Mouse (Mus musculus) stomach, embryonic 14.5 days (tissue): Measurements from ENCODE around the gene Unc5b. TPM values are rescaled to one million over a fixed set of nuclear protein-coding genes. Genes with fewer than 3 reads are reported as not detected.

ENCODE experiments used
- ATAC-seq: fragments of 200-750 bp; cut with Nextera tagmentation; 2 replicates; pipeline ENCODE4 v1.8.0; 2017; ENCODE audit warnings: low read depth, moderate TSS enrichment; ENCODE audit not compliant: insufficient number of reproducible peaks, insufficient read depth, low FRiP score
- H3K27ac ChIP-seq: fragments of 300-500 bp; sonication (generic); 2 replicates; pipeline ENCODE4 v1.5.1; 2014; ENCODE audit warnings: mild to moderate bottlenecking, low read length, moderate library complexity, mixed read lengths
- H3K27me3 ChIP-seq: fragments of 300-500 bp; sonication (generic); 2 replicates; pipeline ENCODE4 v1.6.1; 2014; ENCODE audit warnings: low read length, control low read depth, mixed read lengths; ENCODE audit not compliant: control insufficient read depth, insufficient read depth
- H3K36me3 ChIP-seq: fragments of 300-500 bp; sonication (generic); 2 replicates; pipeline ENCODE4 v1.6.1; 2014; ENCODE audit warnings: mild to moderate bottlenecking, control low read depth, low read length, moderate library complexity, mixed read lengths; ENCODE audit not compliant: control insufficient read depth, insufficient read depth
- H3K4me1 ChIP-seq: fragments of 300-500 bp; sonication (generic); 2 replicates; pipeline ENCODE4 v1.6.1; 2014; ENCODE audit warnings: low read length, control low read depth, mixed read lengths; ENCODE audit not compliant: control insufficient read depth, insufficient read depth
- H3K4me2 ChIP-seq: fragments of 300-500 bp; sonication (generic); replicated peaks from 2 replicates; pipeline ENCODE4 v1.6.1; 2014; ENCODE audit warnings: low read depth, low read length, control low read depth
- H3K4me3 ChIP-seq: fragments of 300-500 bp; sonication (generic); 2 replicates; pipeline ENCODE4 v1.5.1; 2014; ENCODE audit warnings: low read depth, low read length, control low read depth
- H3K9ac ChIP-seq: fragments of 300-500 bp; sonication (generic); replicated peaks from 2 replicates; pipeline ENCODE4 v1.6.1; 2014; ENCODE audit warnings: low read depth, mild to moderate bottlenecking, control low read depth, low read length, moderate library complexity, mixed read lengths
- H3K9me3 ChIP-seq: fragments of 300-500 bp; sonication (generic); 2 replicates; pipeline ENCODE4 v1.6.1; 2016; ENCODE audit warnings: low read depth, low read length, control low read depth; ENCODE audit not compliant: control insufficient read depth
- WGBS: fragments of 180-500 bp; shearing (Covaris S2); extraction: QIAGEN DNeasy Blood & Tissue Kit; methylation state at CpG from one replicate; pipeline ENCODE4 v1.1.7; 2014; 5-methylcytosine and 5-hydroxymethylcytosine counted together
- polyA plus RNA-seq: library from polyadenylated mRNA; unstranded; fragments of >200 nt; fragmentation: Nextera tagmentation; extraction: Ambion mirVana; gene quantifications from 2 replicates; pipeline ENCODE4 v1.2.1, GENCODE M21; 2014

Gene Unc5b
- polyA plus RNA-seq, 1 experiment from 2014 or later = 4.2 TPM

- Histone ChIP-seq H3K27me3 (no peaks in the 10 kb centered on the region), H3K36me3 (no peaks in the 10 kb centered on the region), H3K27ac (no peak overlapping the region), H3K9ac (no peak overlapping the region), H3K4me1 (no peaks in the 10 kb centered on the region), H3K4me2 (no peak overlapping the region), H3K4me3 (no peak overlapping the region), H3K9me3 (no peaks in the 10 kb centered on the region)
- 76% methylated on average over 7 of the region's 7 CpGs for WGBS
- ATAC-seq = no peak
Observed at GRCm38 (mm10) chr10:60767400-60767799, 64.0 kb downstream of the Unc5b start.

DNA sequence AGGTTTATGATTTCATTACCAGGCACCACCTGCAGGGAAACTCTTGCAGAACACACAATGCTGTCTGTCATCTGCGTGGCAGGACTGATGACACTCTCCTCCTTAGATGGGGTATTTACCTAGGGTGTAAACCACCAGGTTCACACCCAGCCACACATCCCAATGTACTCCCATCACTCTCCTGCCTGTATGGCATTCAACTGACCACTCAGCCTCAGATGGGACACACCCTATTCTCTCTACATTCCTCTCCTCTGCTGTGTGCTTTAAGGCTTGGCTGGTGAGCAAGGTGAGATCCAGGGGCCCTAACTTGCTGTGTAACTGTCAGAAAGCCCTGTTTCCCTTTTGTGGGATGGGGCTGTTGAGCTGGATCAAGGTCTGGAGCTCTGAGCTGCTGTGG is 69.3 kb downstream of the Unc5b start:
- no peak overlapping the region for H3K4me2 ChIP-seq
- no peak overlapping the region for H3K4me3 ChIP-seq
- no peak overlapping the region for H3K9ac ChIP-seq
- no peaks in the 10 kb centered on the region for H3K36me3 ChIP-seq
- H3K27ac ChIP-seq = no peak overlapping the region
- no peaks in the 10 kb centered on the region for H3K4me1 ChIP-seq
- H3K9me3 ChIP-seq = no peaks in the 10 kb centered on the region
- no peak for ATAC-seq
- H3K27me3 ChIP-seq = no peaks in the 10 kb centered on the region
- WGBS = 54% methylated on average over 1 of the region's 1 CpGs

GRCm38 (mm10) chr10:60760377-60760776 is 71.0 kb downstream of the Unc5b start:
- H3K4me1 ChIP-seq = no peaks in the 10 kb centered on the region
- H3K27me3 ChIP-seq = no peaks in the 10 kb centered on the region
- H3K4me3 ChIP-seq = no peak overlapping the region
- no peak overlapping the region for H3K9ac ChIP-seq
- no peaks in the 10 kb centered on the region; the same call in 1 of the 2 replicates for H3K9me3 ChIP-seq
- 7% methylated on average over 14 of the region's 14 CpGs for WGBS
- no peaks in the 10 kb centered on the region for H3K36me3 ChIP-seq
- no peak overlapping the region for H3K27ac ChIP-seq
- H3K4me2 ChIP-seq = no peak overlapping the region
- peak; percentile 66; the same call in 1 of the 2 replicates for ATAC-seq

- Histone ChIP-seq H3K27ac (no peak overlapping the region), H3K4me3 (no peak overlapping the region), H3K4me2 (no peak overlapping the region), H3K9me3 (no peaks in the 10 kb centered on the region; the same call in 1 of the 2 replicates), H3K27me3 (no peaks in the 10 kb centered on the region), H3K4me1 (0 out of 2 replicates have a peak, but pooled peaks cover 2% of the 10 kb centered on the region), H3K36me3 (no peaks in the 10 kb centered on the region), H3K9ac (no peak overlapping the region)
- 8% methylated on average over 7 of the region's 7 CpGs for WGBS
- no peak for ATAC-seq
Observed at GRCm38 (mm10) chr10:60756992-60757391, 74.4 kb downstream of the Unc5b start.

GRCm38 (mm10) chr10:60756146-60756545 is 75.2 kb downstream of the Unc5b start:
- H3K27ac ChIP-seq = no peak overlapping the region
- H3K4me2 ChIP-seq = no peak overlapping the region
- no peaks in the 10 kb centered on the region; the same call in 1 of the 2 replicates for H3K9me3 ChIP-seq
- no peak overlapping the region for H3K9ac ChIP-seq
- no peaks in the 10 kb centered on the region for H3K36me3 ChIP-seq
- H3K4me1 ChIP-seq = 0 out of 2 replicates have a peak, but pooled peaks cover 7% of the 10 kb centered on the region
- ATAC-seq = no peak
- H3K4me3 ChIP-seq = no peak overlapping the region
- H3K27me3 ChIP-seq = no peaks in the 10 kb centered on the region

DNA sequence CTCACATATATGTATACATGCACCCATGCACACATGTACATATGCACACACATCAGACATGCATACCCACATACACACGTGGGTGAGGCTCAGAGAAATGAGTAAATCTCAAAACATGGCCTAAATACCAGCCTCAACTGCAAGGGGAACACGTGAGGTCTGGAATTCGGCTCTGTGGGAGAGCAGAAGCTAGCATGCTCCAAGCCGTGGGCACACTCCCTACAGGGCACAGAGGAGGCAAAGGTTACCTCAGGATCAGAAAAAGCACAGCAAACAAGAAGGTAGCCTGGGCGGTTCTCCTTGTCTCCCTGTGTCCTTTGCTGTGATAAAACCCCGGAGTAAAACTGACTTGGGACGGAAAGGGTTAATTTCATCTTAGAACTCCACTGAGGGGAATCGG is 77.4 kb downstream of the Unc5b start:
- 76% methylated on average over 8 of the region's 8 CpGs for WGBS
- H3K4me2 ChIP-seq = no peak overlapping the region

DNA sequence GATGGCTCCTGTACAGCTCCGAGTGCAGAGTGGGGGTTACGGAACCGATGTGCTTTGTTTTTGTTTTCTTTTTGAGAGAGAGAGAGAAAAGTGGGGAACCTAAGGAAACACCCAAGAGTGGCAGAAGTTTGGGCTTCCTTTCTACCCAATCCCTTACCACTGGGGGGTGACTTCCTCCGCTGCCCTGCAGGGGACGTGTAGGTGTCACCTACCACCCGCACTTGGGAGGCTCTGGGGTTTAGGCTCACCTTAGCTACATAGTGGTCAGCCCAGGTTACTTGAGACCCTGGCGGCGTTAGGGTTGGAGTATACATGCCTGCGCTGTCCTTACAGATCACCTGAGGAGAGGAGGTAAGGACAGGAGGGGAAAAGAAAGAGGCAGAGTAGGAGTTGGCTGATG is 78.1 kb downstream of the Unc5b start:
- ATAC-seq = no peak
- H3K27me3 ChIP-seq = no peaks in the 10 kb centered on the region
- no peak overlapping the region for H3K27ac ChIP-seq
- H3K4me2 ChIP-seq = peak overlapping the region; percentile 81; the same call in 1 of the 2 replicates
- H3K9ac ChIP-seq = no peak overlapping the region
- no peak overlapping the region; the same call in 1 of the 2 replicates for H3K4me3 ChIP-seq
- peaks cover 6% of the 10 kb centered on the region; the same call in 1 of the 2 replicates for H3K36me3 ChIP-seq
- H3K4me1 ChIP-seq = 0 out of 2 replicates have a peak, but pooled peaks cover 7% of the 10 kb centered on the region
- H3K9me3 ChIP-seq = no peaks in the 10 kb centered on the region; the same call in 1 of the 2 replicates
- 72% methylated on average over 9 of the region's 9 CpGs for WGBS

More for the DNA sequence above, 77.4 kb downstream of the Unc5b start:
- no peak overlapping the region for H3K9ac ChIP-seq
- 0 out of 2 replicates have a peak, but pooled peaks cover 7% of the 10 kb centered on the region for H3K4me1 ChIP-seq
- H3K27ac ChIP-seq = no peak overlapping the region
- no peak for ATAC-seq
- peaks cover 6% of the 10 kb centered on the region; the same call in 1 of the 2 replicates for H3K36me3 ChIP-seq
- no peak overlapping the region for H3K4me3 ChIP-seq
- no peaks in the 10 kb centered on the region for H3K27me3 ChIP-seq
- no peaks in the 10 kb centered on the region; the same call in 1 of the 2 replicates for H3K9me3 ChIP-seq

- Histone ChIP-seq H3K4me3 (peak within 1 kb of the TSS; percentile 68), H3K27ac (peak within 1 kb of the TSS; percentile 55), H3K27me3 (no peaks in the 10 kb centered on the region), H3K9me3 (no peaks in the 10 kb centered on the region; the same call in 1 of the 2 replicates), H3K4me1 (0 out of 2 replicates have a peak, but pooled peaks cover 7% of the 10 kb centered on the region), H3K9ac (peak within 1 kb of the TSS; percentile 79), H3K36me3 (peaks cover 11% of the 10 kb centered on the region; the same call in 1 of the 2 replicates), H3K4me2 (peak within 1 kb of the TSS; percentile 81)
- peak; percentile 95 for ATAC-seq
- WGBS = 11% methylated on average over 40 of the region's 41 CpGs
Observed at GRCm38 (mm10) chr10:60752040-60753020, 79.1 kb downstream of the Unc5b start, which contains the start of gene Slc29a3. Gene Slc29a3 (minus strand): TSS chr10:60752794.
